Mouse (Mus musculus) intestine, postnatal 0 days (tissue): ENCODE results near the gene C77080. TPM values are rescaled to one million over a fixed set of nuclear protein-coding genes. Genes with fewer than 3 reads are reported as not detected.

ENCODE experiments used
- ATAC-seq: fragments of 200-750 bp; cut with Nextera tagmentation; 2 replicates; pipeline ENCODE4 v1.8.0; 2017; ENCODE audit warnings: mild to moderate bottlenecking, moderate TSS enrichment, moderate library complexity
- H3K27ac ChIP-seq: fragments of 300-500 bp; sonication (generic); 2 replicates; pipeline ENCODE4 v1.5.1; 2014; ENCODE audit warnings: mild to moderate bottlenecking, low read depth, low read length, moderate library complexity
- H3K27me3 ChIP-seq: fragments of 300-500 bp; sonication (generic); replicated peaks from 2 replicates; pipeline ENCODE4 v1.6.1; 2014; ENCODE audit warnings: low read length, mixed read lengths; ENCODE audit not compliant: control insufficient read depth, insufficient read depth
- H3K36me3 ChIP-seq: fragments of 300-500 bp; sonication (generic); 2 replicates; pipeline ENCODE4 v1.6.1; 2014; ENCODE audit warnings: mild to moderate bottlenecking, moderate library complexity; ENCODE audit not compliant: control insufficient read depth, insufficient read depth
- H3K4me1 ChIP-seq: fragments of 300-500 bp; sonication (generic); replicated peaks from 2 replicates; pipeline ENCODE4 v1.6.1; 2014; ENCODE audit warnings: antibody characterized with exemption, low read length, mixed read lengths; ENCODE audit not compliant: control insufficient read depth, insufficient read depth
- H3K4me2 ChIP-seq: fragments of 300-500 bp; sonication (generic); replicated peaks from 2 replicates; pipeline ENCODE4 v1.6.1; 2014; ENCODE audit warnings: low read depth, mild to moderate bottlenecking, moderate library complexity
- H3K4me3 ChIP-seq: fragments of 300-500 bp; sonication (generic); 2 replicates; pipeline ENCODE4 v1.5.1; 2014; ENCODE audit warnings: low read depth, low read length
- H3K9ac ChIP-seq: fragments of 300-500 bp; sonication (generic); 2 replicates; pipeline ENCODE4 v1.6.1; 2014; ENCODE audit warnings: mild to moderate bottlenecking, low read depth, low read length
- H3K9me3 ChIP-seq: fragments of 300-500 bp; sonication (generic); 2 replicates; pipeline ENCODE4 v1.6.1; 2016; ENCODE audit warnings: mixed run types; ENCODE audit not compliant: control insufficient read depth
- CTCF ChIP-seq: sonication (generic); IDR thresholded peaks from 2 replicates; pipeline ENCODE4 v1.5.1; 2016; ENCODE audit warnings: low read depth, mild to moderate bottlenecking, control low read depth, antibody characterized with exemption, moderate library complexity
- WGBS: fragments of 180-500 bp; shearing (Covaris S2); extraction: QIAGEN DNeasy Blood & Tissue Kit; methylation state at CpG from one replicate; pipeline ENCODE4 v1.1.7; 2014; 5-methylcytosine and 5-hydroxymethylcytosine counted together
- polyA plus RNA-seq: library from polyadenylated mRNA; unstranded; fragments of >200 nt; fragmentation: Nextera tagmentation; extraction: Ambion mirVana; gene quantifications from 2 replicates; pipeline ENCODE4 v1.2.1, GENCODE M21; 2015

Gene C77080
- polyA plus RNA-seq, 1 experiment from 2014 or later, result 14.3 TPM

GRCm38 (mm10) chr4:129223421-129224281 lies 37.6 kb downstream of the C77080 start:
- TF ChIP-seq CTCF, result no peak
- H3K4me3 ChIP-seq, result no peak overlapping the region
- peaks cover 11% of the 10 kb centered on the region for H3K4me1 ChIP-seq
- WGBS, result 68% methylated on average over 55 of the region's 55 CpGs
- peaks cover 65% of the 10 kb centered on the region for H3K36me3 ChIP-seq
- H3K27ac ChIP-seq, result no peak overlapping the region
- peak overlapping the region; percentile 44 for H3K4me2 ChIP-seq
- no peak overlapping the region for H3K9ac ChIP-seq
- no peaks in the 10 kb centered on the region for H3K9me3 ChIP-seq
- no peak for ATAC-seq
- no peaks in the 10 kb centered on the region for H3K27me3 ChIP-seq

GRCm38 (mm10) chr4:129222019-129222925 lies 38.9 kb downstream of the C77080 start:
- Histone ChIP-seq H3K4me2 (no peak overlapping the region), H3K36me3 (peaks cover 79% of the 10 kb centered on the region), H3K27me3 (no peaks in the 10 kb centered on the region), H3K4me1 (peaks cover 10% of the 10 kb centered on the region), H3K27ac (no peak overlapping the region), H3K9me3 (no peaks in the 10 kb centered on the region), H3K9ac (no peak overlapping the region), H3K4me3 (no peak overlapping the region)
- TF ChIP-seq CTCF, result no peak
- ATAC-seq, result no peak
- 80% methylated on average over 31 of the region's 31 CpGs for WGBS

DNA sequence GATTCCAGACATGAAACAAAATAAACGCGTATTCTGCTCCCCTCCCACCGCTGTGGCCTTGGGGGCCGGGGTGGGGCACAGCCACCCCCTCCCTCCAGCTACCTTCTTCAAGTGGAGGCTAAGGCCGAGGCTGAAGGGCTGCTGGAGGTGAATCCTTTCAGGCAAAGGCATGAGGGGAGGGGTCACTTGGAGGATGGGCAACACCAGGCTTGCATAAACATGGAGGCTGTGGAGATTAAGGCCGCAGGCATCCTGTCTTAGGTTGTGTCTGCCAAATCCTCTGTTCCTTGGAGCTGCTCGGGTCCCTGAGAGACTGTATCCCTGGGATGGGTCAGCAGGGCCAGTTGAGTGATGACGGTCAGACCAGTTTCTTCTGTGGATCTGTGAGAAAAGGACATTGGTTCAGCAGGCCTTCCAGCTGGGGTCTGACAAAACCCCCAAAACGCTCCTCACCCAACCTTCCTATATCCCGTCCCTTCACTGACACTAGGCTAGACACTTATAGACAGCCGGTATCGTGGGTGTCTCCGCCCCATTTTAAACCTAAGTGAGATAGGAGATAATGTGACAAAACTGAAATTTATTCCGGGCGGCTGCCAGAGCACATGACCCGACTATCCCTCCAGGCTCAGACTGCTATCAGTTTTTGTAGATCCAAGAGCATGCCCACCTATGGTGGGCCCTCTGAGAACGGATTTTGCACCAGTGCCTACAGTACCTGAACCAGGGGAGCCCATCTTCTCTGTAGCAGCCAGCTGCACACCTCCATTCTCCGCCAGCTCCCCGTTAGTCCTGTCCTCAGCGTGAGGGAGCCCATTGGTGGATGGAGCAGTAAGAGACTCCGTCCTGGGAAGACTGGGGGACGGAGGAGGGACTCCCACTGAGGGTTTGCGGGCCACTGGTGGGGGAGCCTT lies 39.9 kb downstream of the C77080 start:
- Histone ChIP-seq H3K4me1 (peaks cover under 1% of the 10 kb centered on the region; the same call in 1 of the 2 replicates), H3K36me3 (peaks cover 88% of the 10 kb centered on the region), H3K4me3 (no peak overlapping the region), H3K27me3 (no peaks in the 10 kb centered on the region), H3K27ac (no peak overlapping the region), H3K4me2 (no peak overlapping the region), H3K9ac (no peak overlapping the region), H3K9me3 (no peaks in the 10 kb centered on the region)
- no peak for ATAC-seq
- no peak for TF ChIP-seq CTCF
- WGBS, result 73% methylated on average over 23 of the region's 23 CpGs

DNA sequence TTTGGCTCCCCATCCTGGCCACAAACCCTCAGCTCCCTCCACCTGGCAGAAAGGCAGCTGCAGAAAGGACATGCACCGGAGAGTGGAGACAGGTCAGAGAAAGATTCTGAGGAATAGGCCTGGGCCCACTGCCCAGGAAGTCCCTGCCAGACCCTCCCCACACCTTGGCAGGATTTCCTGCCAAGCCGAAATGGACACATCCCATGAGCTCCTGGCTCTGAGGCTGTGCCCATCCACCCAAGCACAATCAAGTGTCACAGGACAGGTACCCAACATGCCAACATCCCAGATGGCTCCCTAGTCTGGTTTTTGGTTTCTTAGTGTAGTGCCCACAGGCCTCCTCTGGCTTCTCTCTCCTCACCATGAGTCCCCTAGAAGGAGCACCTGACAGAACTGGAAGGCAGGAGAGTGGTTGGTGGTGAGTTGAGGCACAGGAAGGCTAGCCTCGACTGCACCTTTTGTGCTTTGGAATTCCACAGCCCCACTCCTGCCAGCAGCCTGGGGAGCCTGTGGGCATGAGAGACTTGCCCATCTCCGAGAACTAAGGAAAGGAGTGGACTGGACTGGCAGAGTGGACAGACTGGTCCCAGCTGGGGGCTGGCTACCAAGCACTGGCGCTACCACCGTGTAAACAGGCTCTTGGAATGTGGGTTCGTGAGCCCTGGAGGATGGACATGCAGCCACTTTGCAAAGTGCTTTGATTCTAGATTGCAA lies 40.7 kb downstream of the C77080 start:
- ATAC-seq, result no peak
- no peak overlapping the region for H3K4me3 ChIP-seq
- no peaks in the 10 kb centered on the region for H3K9me3 ChIP-seq
- no peak overlapping the region for H3K27ac ChIP-seq
- H3K4me2 ChIP-seq, result no peak overlapping the region
- no peak overlapping the region for H3K9ac ChIP-seq
- no peaks in the 10 kb centered on the region for H3K4me1 ChIP-seq
- no peak for TF ChIP-seq CTCF
- H3K36me3 ChIP-seq, result peaks cover 93% of the 10 kb centered on the region
- H3K27me3 ChIP-seq, result no peaks in the 10 kb centered on the region
- WGBS, result 69% methylated on average over 7 of the region's 7 CpGs

- H3K36me3 ChIP-seq, result peaks cover 95% of the 10 kb centered on the region
- H3K9me3 ChIP-seq, result no peaks in the 10 kb centered on the region
- H3K27ac ChIP-seq, result no peak overlapping the region
- no peak for TF ChIP-seq CTCF
- no peaks in the 10 kb centered on the region for H3K4me1 ChIP-seq
- H3K9ac ChIP-seq, result no peak overlapping the region
- no peak overlapping the region for H3K4me2 ChIP-seq
- WGBS, result 86% methylated on average over 10 of the region's 10 CpGs
- no peak overlapping the region for H3K4me3 ChIP-seq
- H3K27me3 ChIP-seq, result no peaks in the 10 kb centered on the region
- ATAC-seq, result no peak
These were observed 42.0 kb downstream of the C77080 start for GRCm38 (mm10) chr4:129219198-129219597.
